Mouse (Mus musculus): ENCODE data around the gene H1f0.

GRCm38 (mm10) chr15:79060887-79061565 is 32.8 kb downstream of the H1f0 start:
- TF ChIP-seq POLR2A (IDR thresholded peaks at IDR 0.05; ENCODE audit: insufficient read depth, low read depth, low read length) (no peak), CTCF (IDR thresholded peaks at IDR 0.05; ENCODE audit: insufficient read depth, low read depth, low read length) (no peak)

All from olfactory bulb, adult 2 months (tissue).